Mouse (Mus musculus) embryonic fibroblast, embryonic 13.5 days (primary cell): ENCODE results near the gene Gm4131.

Experiments
- CTCF ChIP-seq: IDR thresholded peaks from 2 replicates; pipeline ENCODE4 v1.5.1; 2011; ENCODE audit warnings: mild to moderate bottlenecking, control low read depth, low read length, moderate library complexity, borderline replicate concordance; ENCODE audit not compliant: insufficient read depth
- POLR2A ChIP-seq: IDR thresholded peaks from 2 replicates; pipeline ENCODE4 v1.6.1; 2011; ENCODE audit warnings: low read depth, mild to moderate bottlenecking, control low read depth, low read length, moderate library complexity

GRCm38 (mm10) chr14:62552771-62553170 lies 13.9 kb downstream of the Gm4131 start:
- no peak for TF ChIP-seq CTCF
- TF ChIP-seq POLR2A: no peak
